Mouse (Mus musculus) right cerebral cortex, postnatal 10 days (tissue): Measurements from ENCODE around the gene Tmem175.
"Not testable (repeated sequence)": the region's sequence is repeated elsewhere in the genome, so short reads cannot be mapped to it uniquely, and the experiment has no call there.

Experiments used
- DNase-seq, 2 experiments: peaks; one replicate each; pipeline ENCODE4 v3.0.0; 2021; ENCODE audit warnings: low spot score in 2 of 2

Gene Tmem175

GRCm38 (mm10) chr5:108629634-108630483, at the start of gene Tmem175, which contains the start of gene Gak:
Gene Tmem175 (plus strand): TSS chr5:108629770.
Gene Gak (minus strand): TSS chr5:108629755.
- peak; percentile 95 to 96 for DNase-seq

DNA sequence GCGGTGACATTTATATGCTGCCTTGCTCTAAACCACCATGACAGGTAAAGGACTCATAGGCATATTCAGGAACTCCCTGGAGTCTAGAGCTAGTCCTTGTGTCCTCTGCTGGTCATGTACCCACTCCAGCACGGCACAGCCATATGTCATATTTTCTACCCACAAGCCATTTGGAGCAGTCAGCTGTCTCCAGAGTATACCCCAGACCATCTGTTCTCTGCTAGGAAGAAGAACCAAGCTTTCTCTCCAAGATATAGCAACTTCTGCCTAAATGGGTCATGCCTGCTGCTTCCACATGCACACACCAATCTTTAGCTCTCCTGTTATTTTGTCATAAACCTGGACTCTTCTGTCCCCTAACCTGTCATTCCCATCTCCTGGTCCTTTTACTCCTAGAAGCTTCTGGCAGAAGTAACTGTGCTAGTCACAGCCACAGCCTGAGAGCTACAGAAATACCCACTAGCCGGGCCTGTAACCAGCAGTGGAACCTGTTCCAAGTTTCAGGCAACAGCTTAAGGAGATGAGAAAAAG, 48.1 kb upstream of the Tmem175 start:
- peak in 1 of 2 experiments; percentile 58 for DNase-seq

DNA sequence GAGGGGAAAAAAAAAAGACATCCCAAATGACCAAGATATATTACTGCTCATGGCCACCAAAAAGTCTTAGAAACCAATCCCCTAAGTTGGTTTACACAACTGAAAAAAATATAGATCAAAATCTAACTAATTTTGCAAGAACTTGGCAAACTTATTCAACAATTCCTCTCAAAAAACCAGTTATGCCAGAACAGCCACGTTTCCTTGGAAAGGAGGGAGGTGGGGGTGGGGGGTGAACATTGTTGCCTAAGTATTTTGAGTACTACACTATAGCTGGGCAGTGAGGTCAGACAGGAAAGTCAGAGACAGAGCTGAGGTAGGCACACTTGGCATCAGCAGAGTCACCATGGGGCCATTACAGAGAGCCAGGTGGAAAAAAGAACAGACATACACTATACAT, 29.6 kb upstream of the Tmem175 start:
- no peak for DNase-seq

GRCm38 (mm10) chr5:108602537-108602936, 27.0 kb upstream of the Tmem175 start:
- no peak for DNase-seq

- no peak for DNase-seq
These were observed 19.1 kb upstream of the Tmem175 start for GRCm38 (mm10) chr5:108610426-108610825.

GRCm38 (mm10) chr5:108621870-108622269, 7.7 kb upstream of the Tmem175 start:
- no peak for DNase-seq

DNA sequence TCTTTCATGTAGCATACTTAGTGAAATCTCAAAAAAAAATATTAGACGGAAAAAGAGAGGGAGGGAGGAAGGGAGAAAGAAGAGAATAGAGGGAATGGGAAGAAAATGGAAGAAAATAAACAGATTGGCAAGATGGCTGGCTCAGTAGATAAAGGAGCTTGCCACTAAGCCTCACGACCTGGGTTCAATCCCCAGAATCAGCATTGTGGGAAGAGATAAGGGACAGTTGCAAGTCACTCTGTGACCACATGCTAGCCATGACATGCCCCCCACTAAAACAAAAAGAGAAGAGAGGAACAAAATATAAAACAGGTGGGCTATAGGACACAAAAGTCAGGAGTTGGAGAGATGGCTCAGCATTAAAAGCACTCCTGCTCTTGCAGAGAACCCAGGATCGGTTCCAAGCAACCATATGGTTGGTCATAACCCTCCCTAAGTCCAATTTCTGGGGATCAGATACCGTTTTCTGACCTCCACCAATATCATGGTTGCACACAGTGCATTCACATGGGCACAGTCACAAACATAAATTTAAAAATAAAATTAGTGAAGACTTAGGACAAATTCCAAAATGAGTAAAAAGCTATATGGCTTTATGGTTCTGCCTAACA, 3.4 kb upstream of the Tmem175 start:
- no peak for DNase-seq

DNA sequence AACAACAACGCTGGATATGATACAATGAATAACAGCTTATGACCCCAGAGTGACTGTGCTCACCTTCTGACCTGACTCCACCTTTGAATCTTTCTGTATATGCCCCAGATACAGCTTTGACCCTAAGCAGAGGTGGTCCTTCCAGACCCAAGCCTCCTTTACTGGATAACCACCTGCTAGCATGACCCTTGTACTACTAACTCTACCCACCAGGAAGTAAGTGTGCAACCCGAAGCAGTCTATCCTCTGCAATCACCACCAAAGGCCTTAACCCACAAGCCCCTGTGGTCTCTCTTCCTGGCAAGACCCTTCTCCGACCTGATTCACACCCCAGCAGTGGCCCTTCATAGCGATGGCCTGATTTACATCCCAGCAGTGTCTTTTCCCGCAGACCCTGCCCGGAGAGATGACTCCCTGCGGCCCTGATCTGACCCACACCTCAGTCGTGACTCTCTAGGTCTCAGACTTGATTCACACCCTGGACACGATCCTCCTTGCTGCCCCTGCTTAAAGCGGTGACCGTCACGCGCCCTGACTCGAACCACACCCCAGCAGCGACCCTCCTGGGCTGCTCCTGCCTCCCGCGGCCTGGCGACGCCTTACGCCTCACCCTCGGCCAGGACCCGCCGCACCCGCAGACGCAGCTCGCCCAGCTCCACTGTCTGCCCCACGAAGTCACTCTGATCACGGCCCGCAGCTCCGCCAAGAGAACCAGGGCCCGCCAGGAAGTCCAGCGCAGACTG, 508 bp upstream of the Tmem175 start:
- no peak for DNase-seq

GRCm38 (mm10) chr5:108633676-108634075, 4.1 kb downstream of the Tmem175 start:
- no peak for DNase-seq

DNA sequence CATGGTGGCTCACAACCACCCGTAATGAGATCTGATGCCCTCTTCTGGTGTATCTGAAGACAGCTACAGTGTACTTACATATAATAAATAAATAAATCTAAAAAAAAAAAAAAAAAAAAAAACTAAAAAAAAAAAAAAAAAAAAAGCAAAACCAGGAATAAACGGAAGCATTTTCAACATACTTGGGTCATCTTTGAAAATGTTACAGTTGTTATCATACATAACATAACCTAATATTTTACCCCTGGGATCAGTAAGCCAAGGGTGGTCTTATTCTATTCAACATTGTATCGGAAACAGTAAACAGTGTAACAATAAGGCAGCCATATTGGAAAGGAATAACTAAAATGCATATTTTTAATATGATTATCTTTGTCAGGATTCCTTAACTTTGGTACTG, 4.5 kb downstream of the Tmem175 start:
- not testable (repeated sequence) for DNase-seq

DNA sequence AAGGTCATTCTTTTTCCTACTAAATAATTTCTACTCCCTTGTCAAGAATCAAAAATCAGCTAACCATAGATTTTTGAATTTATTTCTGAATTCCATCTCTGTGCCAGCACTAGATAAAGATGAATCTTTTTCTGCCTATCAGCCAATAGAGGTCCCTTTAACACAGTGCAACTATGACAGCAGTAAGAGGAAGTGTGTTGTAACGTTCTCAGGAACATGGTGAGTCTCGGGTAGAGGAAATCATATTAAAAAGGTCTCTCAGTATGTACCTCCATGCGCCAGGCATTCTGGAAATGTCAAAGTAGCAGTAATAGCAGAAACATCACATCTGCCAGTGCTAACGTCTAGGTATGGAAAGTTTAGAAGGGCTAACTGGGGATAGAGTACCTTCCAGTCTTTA, 6.6 kb downstream of the Tmem175 start:
- DNase-seq = no peak

GRCm38 (mm10) chr5:108643674-108644073, 14.1 kb downstream of the Tmem175 start:
- DNase-seq = no peak

- peak in 1 of 2 experiments; percentile 72 for DNase-seq
These were observed 16.2 kb downstream of the Tmem175 start for GRCm38 (mm10) chr5:108645651-108646342.

DNA sequence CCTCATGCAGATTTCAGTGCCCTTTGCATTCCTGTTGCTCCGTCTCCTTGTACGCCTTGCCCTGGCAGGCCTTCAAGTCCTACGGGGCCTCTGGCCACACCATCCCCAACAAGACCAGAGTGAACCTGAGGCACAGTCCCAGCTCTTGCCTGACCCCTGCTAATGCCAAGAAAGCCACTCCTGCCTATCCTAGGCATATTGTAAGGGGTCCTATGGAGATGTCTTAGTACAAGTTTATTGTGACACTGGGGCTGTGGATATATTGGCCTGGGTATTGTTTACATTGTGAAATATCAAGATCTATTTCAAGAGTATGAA, 16.7 kb downstream of the Tmem175 start:
- DNase-seq = no peak

GRCm38 (mm10) chr5:108647311-108647710, 17.7 kb downstream of the Tmem175 start:
- no peak for DNase-seq

- peak in 1 of 2 experiments; percentile 27 for DNase-seq
These were observed 18.4 kb downstream of the Tmem175 start for GRCm38 (mm10) chr5:108647820-108648465.

DNA sequence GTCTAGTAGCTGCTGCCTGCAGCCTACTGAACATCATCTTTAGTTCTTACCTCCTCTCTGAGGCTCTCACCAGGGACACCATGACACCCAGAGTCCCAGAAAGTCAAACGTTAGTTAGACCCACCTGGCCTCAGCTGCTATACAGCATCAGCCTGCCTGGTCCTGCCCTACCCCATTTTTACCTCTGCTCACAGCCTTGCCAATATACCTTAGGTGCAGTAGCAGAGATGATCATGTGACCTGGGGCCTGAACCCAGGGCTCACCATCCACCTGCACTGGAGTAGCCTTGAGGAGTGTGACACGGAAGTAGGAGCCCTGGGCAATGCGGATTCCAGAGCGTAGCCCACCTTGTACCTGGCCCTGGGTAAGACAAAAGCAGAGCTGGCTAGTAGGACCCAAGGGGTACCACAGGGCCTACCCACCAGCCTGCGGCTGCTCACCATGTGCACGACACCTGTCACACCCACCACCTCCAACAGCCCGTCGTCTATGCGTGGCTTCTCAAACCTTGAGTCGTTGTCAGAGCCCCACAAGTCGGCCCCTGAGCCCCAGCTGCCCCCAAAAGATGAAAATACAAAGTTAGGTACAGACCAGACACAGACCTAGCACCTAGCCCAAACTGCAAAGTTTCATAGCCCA, 19.5 kb downstream of the Tmem175 start:
- DNase-seq = peak in 1 of 2 experiments; percentile 36

DNA sequence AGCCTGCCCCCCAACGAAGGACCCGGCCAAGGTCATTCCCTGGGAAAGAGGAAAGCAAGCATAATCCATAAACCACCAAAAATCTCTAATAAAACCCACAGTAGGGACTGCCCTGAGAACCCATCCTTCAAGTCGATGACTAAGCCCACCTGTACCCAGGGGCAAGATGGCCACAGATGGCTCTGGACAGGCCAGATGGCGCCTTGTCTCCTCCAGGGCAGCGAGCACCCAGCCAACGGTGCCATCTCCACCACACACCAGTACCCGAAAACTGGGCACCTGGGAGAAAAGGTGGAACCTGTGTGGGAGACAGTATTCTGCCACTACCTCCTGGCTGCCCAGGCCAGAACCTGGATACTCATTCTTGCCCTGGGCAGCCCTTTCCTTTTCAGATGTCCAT, 20.8 kb downstream of the Tmem175 start:
- DNase-seq = peak in 1 of 2 experiments; percentile 27

GRCm38 (mm10) chr5:108651136-108651720, 21.7 kb downstream of the Tmem175 start:
- DNase-seq = no peak

- peak; percentile 48 to 56 for DNase-seq
These were observed 22.3 kb downstream of the Tmem175 start for GRCm38 (mm10) chr5:108651823-108652222.
